Mouse (Mus musculus) forebrain, embryonic 16.5 days (tissue): ENCODE measurements around the gene Pip4k2c. TPM values are rescaled to one million over a fixed set of nuclear protein-coding genes. Genes with fewer than 3 reads are reported as not detected.

Experiments
- ATAC-seq: fragments of 200-750 bp; cut with Nextera tagmentation; 2 replicates; pipeline ENCODE4 v1.8.0; 2017; ENCODE audit warnings: mild to moderate bottlenecking, moderate library complexity
- H3K27ac ChIP-seq: fragments of 300-500 bp; sonication (generic); 2 replicates; pipeline ENCODE4 v1.5.1; 2014; ENCODE audit warnings: low read length, control low read depth
- H3K27me3 ChIP-seq: fragments of 300-500 bp; sonication (generic); replicated peaks from 2 replicates; pipeline ENCODE4 v1.6.1; 2014; ENCODE audit warnings: low read length; ENCODE audit not compliant: control insufficient read depth, insufficient read depth
- H3K36me3 ChIP-seq: fragments of 300-500 bp; sonication (generic); 2 replicates; pipeline ENCODE4 v1.6.1; 2014; ENCODE audit not compliant: control insufficient read depth, insufficient read depth
- H3K4me1 ChIP-seq: fragments of 300-500 bp; sonication (generic); replicated peaks from 2 replicates; pipeline ENCODE4 v1.6.1; 2014; ENCODE audit warnings: low read length; ENCODE audit not compliant: control insufficient read depth, insufficient read depth
- H3K4me2 ChIP-seq: fragments of 300-500 bp; sonication (generic); 2 replicates; pipeline ENCODE4 v1.6.1; 2014; ENCODE audit warnings: mild to moderate bottlenecking, low read length, control low read depth
- H3K4me3 ChIP-seq: fragments of 300-500 bp; sonication (generic); replicated peaks from 2 replicates; pipeline ENCODE4 v1.5.1; 2014; ENCODE audit warnings: mild to moderate bottlenecking, low read length, control low read depth
- H3K9ac ChIP-seq: fragments of 300-500 bp; sonication (generic); replicated peaks from 2 replicates; pipeline ENCODE4 v1.6.1; 2014; ENCODE audit warnings: low read depth, low read length, control low read depth
- H3K9me3 ChIP-seq: fragments of 300-500 bp; sonication (generic); 2 replicates; pipeline ENCODE4 v1.6.1; 2016; ENCODE audit warnings: low read length; ENCODE audit not compliant: control insufficient read depth
- WGBS: fragments of 180-500 bp; shearing (Covaris S2); extraction: QIAGEN DNeasy Blood & Tissue Kit; methylation state at CpG from one replicate; pipeline ENCODE4 v1.1.7; 2014; 5-methylcytosine and 5-hydroxymethylcytosine counted together
- polyA plus RNA-seq: library from polyadenylated mRNA; unstranded; fragments of >200 nt; fragmentation: Nextera tagmentation; extraction: Ambion mirVana; gene quantifications from 2 replicates; pipeline ENCODE4 v1.2.1, GENCODE M21; 2015

Gene Pip4k2c
- polyA plus RNA-seq, 1 experiment from 2014 or later: 26.7 TPM

DNA sequence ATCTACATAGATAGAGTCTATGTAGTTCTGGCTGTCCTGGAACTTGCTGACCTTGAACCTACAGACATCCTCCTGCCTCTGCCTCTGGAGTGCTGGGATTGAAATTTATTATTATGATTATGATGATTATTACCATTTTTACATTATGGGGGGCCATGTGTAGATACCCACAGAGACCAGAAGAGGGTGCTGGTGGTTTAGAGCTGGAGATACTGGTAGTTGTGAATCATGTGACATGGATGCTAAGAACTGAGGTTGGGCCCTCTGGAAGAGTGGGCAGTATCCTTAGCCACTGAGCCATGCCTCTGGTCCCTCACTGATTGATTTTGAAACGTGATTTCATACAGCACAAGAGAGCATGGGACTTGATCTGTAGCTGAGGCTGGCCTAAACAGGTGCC lies 24.9 kb downstream of the Pip4k2c start:
- H3K4me1 ChIP-seq: peaks cover 33% of the 10 kb centered on the region
- no peaks in the 10 kb centered on the region for H3K9me3 ChIP-seq
- no peak for ATAC-seq
- WGBS: 82% methylated on average over 1 of the region's 1 CpGs
- no peak overlapping the region for H3K4me3 ChIP-seq
- H3K9ac ChIP-seq: no peak overlapping the region
- H3K36me3 ChIP-seq: peaks cover 4% of the 10 kb centered on the region; the same call in 1 of the 2 replicates
- no peaks in the 10 kb centered on the region for H3K27me3 ChIP-seq
- no peak overlapping the region for H3K4me2 ChIP-seq
- no peak overlapping the region for H3K27ac ChIP-seq

DNA sequence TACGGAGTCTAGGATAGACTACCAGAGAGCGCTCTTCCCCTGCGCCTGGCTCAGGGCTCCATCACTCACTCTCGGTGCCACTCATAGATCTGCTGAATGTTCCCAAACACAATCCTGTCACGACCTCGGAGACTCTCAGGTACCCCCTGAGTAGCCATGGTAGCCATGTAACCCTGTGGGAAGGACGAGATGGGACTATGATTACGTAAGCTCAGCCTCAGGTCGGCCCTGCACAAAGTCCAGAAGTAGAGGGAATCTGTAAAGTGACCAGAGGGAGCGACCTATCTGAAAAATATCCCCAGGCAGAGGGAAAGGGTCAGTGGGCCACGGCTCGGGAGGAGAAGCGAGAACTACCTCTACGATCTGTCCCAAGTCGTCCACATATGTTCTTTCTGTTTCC lies 25.9 kb downstream of the Pip4k2c start:
- no peak for ATAC-seq
- no peaks in the 10 kb centered on the region for H3K9me3 ChIP-seq
- H3K36me3 ChIP-seq: peaks cover 4% of the 10 kb centered on the region; the same call in 1 of the 2 replicates
- H3K9ac ChIP-seq: no peak overlapping the region
- H3K4me1 ChIP-seq: peaks cover 34% of the 10 kb centered on the region
- H3K4me2 ChIP-seq: no peak overlapping the region
- 85% methylated on average over 15 of the region's 15 CpGs for WGBS
- H3K27me3 ChIP-seq: peaks cover under 1% of the 10 kb centered on the region; the same call in 1 of the 2 replicates
- no peak overlapping the region for H3K27ac ChIP-seq
- H3K4me3 ChIP-seq: no peak overlapping the region

DNA sequence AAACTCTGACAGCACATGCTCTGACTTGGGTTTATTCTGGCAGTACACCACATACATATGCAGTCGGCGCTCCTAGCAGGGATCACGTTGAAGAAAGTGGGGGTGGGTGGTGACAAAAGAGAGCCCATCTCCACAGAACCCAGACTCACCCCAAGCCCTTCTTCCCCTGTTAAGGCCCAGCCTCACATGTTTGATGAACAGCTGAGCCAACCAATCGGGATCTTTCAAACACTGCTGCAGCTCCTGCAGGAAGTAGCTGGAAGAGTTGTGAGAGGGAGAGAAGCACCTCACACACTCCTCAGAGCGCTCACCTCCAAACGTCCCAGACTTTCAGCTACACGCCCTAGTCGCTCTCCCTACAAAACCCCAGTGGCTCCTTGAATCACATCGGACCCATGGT lies 26.3 kb downstream of the Pip4k2c start:
- Histone ChIP-seq H3K27me3 (peaks cover 3% of the 10 kb centered on the region; the same call in 1 of the 2 replicates), H3K4me3 (no peak overlapping the region), H3K36me3 (peaks cover 4% of the 10 kb centered on the region; the same call in 1 of the 2 replicates), H3K9me3 (no peaks in the 10 kb centered on the region), H3K9ac (no peak overlapping the region), H3K4me2 (no peak overlapping the region), H3K27ac (no peak overlapping the region), H3K4me1 (peaks cover 37% of the 10 kb centered on the region)
- WGBS: 72% methylated on average over 9 of the region's 9 CpGs
- ATAC-seq: no peak

DNA sequence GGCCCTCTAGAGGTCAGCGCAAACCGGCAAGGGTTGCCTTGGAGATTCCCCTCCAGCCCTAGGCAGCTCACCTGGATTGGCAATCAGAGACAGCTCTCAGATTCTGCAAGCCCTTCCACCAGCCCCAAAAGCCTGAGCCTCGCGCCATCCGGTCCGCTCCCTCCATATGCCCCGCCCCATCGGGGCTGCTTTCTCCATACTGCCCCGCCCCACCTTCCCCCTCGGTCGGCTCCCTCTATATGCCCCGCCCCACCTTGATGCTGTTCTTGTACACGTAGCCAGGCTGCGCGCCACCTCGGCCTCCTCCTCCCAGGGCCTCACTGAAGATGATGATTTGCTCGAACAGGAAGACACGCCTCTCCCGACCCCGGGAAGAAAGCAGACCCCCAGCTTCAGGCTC lies 27.6 kb downstream of the Pip4k2c start:
- peaks cover 11% of the 10 kb centered on the region for H3K27me3 ChIP-seq
- H3K4me3 ChIP-seq: 0 out of 2 replicates have a peak overlapping the region, but pooled peaks have one; percentile 13
- no peak overlapping the region for H3K27ac ChIP-seq
- H3K9ac ChIP-seq: no peak overlapping the region; the same call in 1 of the 2 replicates
- H3K4me2 ChIP-seq: peak overlapping the region; percentile 35
- H3K36me3 ChIP-seq: peaks cover 4% of the 10 kb centered on the region; the same call in 1 of the 2 replicates
- peaks cover 27% of the 10 kb centered on the region for H3K4me1 ChIP-seq
- 15% methylated on average over 20 of the region's 20 CpGs for WGBS
- no peaks in the 10 kb centered on the region for H3K9me3 ChIP-seq
- no peak for ATAC-seq

DNA sequence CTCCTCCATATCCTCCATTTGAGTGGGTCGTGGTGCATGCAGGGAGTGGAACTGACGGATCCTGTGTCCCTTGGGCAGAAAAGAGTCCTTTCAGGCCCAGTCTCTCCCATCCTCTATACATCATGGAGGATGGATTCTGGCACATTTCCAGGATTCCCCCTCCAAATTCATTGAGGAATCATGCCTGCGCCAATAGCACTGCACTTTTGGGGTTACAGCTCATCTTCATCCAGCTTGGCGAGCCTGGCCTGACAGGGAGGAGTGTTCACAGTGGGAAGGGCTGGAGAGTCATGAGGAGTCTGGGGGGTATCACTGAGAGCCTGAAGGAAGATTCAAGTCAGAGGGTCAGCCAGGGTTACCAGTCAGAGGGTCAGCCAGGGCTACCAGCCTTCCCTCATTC lies 28.8 kb downstream of the Pip4k2c start:
- H3K27me3 ChIP-seq: peaks cover 19% of the 10 kb centered on the region
- H3K27ac ChIP-seq: no peak overlapping the region
- no peak for ATAC-seq
- H3K9ac ChIP-seq: no peak overlapping the region
- 80% methylated on average over 4 of the region's 4 CpGs for WGBS
- no peaks in the 10 kb centered on the region for H3K9me3 ChIP-seq
- no peak overlapping the region for H3K4me2 ChIP-seq
- H3K36me3 ChIP-seq: peaks cover 4% of the 10 kb centered on the region; the same call in 1 of the 2 replicates
- peaks cover 29% of the 10 kb centered on the region for H3K4me1 ChIP-seq
- no peak overlapping the region for H3K4me3 ChIP-seq

DNA sequence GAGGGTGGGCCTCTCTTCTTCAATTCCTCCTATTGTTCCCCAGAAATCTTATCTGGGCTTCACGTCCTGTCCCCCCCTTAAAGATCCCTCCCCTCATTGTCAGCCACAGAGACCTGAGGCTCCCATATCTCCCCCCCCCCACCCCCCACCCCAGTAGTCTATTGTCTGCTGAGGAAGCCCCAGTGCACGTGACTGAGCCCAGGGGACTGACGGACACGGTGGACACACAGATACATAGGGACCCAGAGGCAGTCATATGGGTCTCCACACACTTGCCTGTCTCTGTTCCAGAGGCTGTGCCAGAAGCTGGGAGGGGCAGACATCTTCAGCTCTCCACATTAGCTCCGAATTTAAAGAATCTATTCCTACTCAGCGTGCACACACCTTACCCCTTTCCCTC lies 29.8 kb downstream of the Pip4k2c start:
- H3K4me3 ChIP-seq: no peak overlapping the region
- H3K9me3 ChIP-seq: no peaks in the 10 kb centered on the region
- no peak for ATAC-seq
- no peak overlapping the region for H3K9ac ChIP-seq
- peaks cover 3% of the 10 kb centered on the region; the same call in 1 of the 2 replicates for H3K36me3 ChIP-seq
- H3K27ac ChIP-seq: no peak overlapping the region
- H3K4me1 ChIP-seq: peaks cover 26% of the 10 kb centered on the region
- 64% methylated on average over 6 of the region's 6 CpGs for WGBS
- H3K4me2 ChIP-seq: no peak overlapping the region
- H3K27me3 ChIP-seq: peaks cover 23% of the 10 kb centered on the region

DNA sequence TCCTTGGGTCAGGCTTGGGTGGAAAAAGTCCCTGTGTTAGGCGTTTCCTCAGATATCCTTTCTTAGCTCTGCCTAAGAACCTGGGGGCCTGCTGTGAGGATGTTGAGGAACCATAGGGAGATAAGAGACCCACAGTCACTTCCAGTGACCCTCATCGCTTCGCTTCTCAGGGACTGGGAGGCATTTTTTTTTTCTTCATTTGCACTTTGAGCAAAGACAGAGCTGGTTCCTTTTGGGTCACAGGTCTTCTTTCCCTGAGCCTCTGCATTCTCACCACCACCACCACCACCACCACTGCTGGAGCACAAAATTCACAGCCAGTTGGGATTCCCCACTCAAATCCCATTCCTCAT lies 30.7 kb downstream of the Pip4k2c start:
- H3K27ac ChIP-seq: no peak overlapping the region
- H3K27me3 ChIP-seq: peaks cover 30% of the 10 kb centered on the region
- no peak overlapping the region; the same call in 1 of the 2 replicates for H3K4me2 ChIP-seq
- no peaks in the 10 kb centered on the region for H3K9me3 ChIP-seq
- no peak overlapping the region for H3K9ac ChIP-seq
- H3K4me1 ChIP-seq: peaks cover 26% of the 10 kb centered on the region
- no peak overlapping the region for H3K4me3 ChIP-seq
- WGBS: 20% methylated on average over 3 of the region's 3 CpGs
- ATAC-seq: no peak
- H3K36me3 ChIP-seq: no peaks in the 10 kb centered on the region

DNA sequence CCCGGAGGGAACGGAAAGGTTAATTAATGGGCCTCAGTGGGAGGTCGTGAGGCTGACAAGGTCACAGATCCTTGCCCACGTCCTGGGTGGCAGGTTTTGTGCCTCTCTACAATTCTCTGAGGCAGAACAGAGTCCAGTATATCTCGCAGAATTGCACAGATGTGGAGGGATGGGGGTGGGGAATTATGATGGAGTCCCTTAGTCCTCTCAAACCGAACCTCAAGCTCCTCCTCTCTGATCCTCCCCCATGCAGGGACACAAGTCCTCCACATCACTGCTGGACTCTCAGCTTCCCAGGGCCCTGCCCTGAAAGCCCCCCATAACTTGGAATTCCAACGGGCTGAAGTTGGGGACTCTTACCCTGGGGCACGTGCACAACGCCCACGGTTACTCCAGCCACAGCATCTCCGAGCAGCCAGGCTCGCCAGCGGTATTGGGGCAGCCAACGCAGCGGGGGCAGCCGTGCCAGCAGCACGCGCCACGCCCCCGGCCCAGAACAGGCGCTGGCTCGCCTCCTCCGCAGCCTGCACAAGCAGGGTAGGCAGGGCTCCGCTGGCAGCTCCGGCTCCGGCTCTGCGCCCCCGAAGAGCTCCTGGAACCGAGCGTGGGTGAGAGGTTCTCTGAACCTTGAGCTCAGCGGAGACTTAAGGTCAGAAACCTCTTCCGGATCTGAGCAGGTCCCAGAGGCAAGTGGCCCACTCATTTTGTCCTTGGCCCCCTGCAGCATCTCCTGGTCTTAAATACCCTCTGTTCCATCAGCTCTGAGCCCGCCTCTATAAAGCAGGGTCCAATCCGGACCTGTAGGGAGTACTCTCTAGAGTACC lies 31.3 kb downstream of the Pip4k2c start, which contains the start of gene Slc26a10:
Gene Slc26a10, minus strand, starts transcription at position 775 of the 824 bp plus-strand sequence.
- Histone ChIP-seq H3K4me1 (peaks cover 26% of the 10 kb centered on the region), H3K9me3 (no peaks in the 10 kb centered on the region), H3K27ac (no peak within 1 kb of the TSS), H3K36me3 (no peaks in the 10 kb centered on the region), H3K27me3 (peaks cover 31% of the 10 kb centered on the region), H3K4me3 (peak within 1 kb of the TSS; percentile 14), H3K9ac (0 out of 2 replicates have a peak within 1 kb of the TSS, but pooled peaks have one; percentile 22), H3K4me2 (peak within 1 kb of the TSS; percentile 40)
- peak; percentile 64 for ATAC-seq
- WGBS: 1% methylated on average over 34 of the region's 34 CpGs

DNA sequence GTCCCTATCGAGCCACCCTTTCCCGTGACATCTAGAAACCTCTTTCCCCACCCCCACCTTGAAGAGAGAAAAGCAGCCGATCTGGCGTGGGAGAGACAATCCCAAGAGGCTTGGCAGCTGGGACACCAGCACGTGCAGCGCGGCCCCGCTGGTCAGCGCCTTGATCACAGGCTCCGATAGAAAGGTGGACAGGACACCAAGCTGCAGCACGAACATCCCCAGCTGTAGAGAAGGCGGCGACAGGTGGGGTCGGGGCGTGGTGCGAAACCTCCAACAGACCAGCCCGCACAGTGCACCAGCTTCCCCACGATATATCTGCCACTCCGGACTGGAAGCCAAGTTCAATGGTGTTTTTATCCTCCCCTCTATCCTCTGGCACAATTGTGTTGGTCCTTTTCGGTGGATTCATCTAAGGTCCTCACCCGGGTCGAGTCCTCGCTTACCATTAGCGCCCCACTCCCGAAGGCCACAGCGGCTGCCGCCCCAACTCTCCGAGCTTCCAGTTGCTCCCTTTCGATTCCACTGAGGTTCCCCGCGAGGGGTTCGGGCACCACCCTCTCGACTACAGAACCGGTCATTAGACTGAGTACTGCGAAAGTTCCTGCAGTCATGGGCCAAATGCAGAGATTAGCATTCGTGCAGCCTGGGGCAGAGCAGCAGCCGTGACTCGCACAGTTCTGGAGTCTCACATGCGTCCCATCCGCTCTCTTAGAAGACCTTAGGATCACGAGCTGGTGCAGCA lies 32.9 kb downstream of the Pip4k2c start:
- no peaks in the 10 kb centered on the region for H3K9me3 ChIP-seq
- 5% methylated on average over 41 of the region's 41 CpGs for WGBS
- H3K27ac ChIP-seq: no peak overlapping the region
- peak overlapping the region; percentile 45 for H3K4me2 ChIP-seq
- ATAC-seq: no peak
- H3K27me3 ChIP-seq: peaks cover 31% of the 10 kb centered on the region
- H3K36me3 ChIP-seq: no peaks in the 10 kb centered on the region
- peaks cover 17% of the 10 kb centered on the region for H3K4me1 ChIP-seq
- no peak overlapping the region for H3K9ac ChIP-seq
- peak overlapping the region; percentile 23; the same call in 1 of the 2 replicates for H3K4me3 ChIP-seq
